In the genomic region with DNA sequence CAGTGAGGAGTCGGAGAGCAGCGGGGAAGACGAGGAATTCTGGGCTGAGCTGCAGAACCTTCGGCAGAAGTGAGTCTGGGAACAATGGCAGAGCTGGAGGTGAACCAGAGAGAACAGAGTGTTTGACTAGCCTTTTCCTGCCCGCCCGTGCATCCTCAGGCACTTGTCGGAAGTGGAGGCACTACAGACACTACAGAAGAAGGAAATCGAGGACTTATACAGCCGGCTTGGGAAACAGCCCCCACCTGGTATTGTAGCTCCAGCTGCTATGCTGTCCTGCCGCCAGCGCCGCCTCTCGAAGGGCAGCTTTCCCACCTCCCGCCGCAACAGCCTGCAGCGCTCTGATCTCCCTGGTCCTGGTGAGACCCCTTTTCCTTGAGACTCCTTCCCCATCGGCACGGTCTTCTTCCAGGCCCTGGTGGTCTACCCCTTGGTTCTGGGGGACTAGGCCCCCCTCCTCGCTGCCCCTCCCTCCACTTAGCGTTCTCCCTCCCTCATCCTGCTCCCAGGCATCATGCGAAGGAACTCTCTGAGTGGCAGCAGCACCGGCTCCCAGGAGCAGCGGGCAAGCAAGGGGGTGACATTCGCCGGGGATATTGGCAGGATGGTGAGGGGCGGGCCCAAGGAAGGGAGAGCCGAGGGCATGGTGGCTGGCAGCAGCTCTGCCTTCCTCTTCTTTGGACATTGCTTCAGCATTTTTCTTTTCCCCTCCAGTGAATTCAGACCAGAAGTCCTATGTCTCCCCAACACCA, we compare ENCODE assay signal across 10 mouse cellular contexts. TPM values are rescaled to one million over a fixed set of nuclear protein-coding genes. Genes with fewer than 3 reads are reported as not detected.
DNase-seq lines count a peak whose midpoint lies in the region; ATAC-seq and TF ChIP-seq lines count a peak whose summit lies in the region.
"Had no signal": no experiment of that assay in that cellular context is flagged by ENCODE, and none has a peak within 500 bp of the region (broad histone marks: within the 10 kb centered on the region; RNA-seq: fewer than 3 reads in every experiment).

No protein-coding gene starts in this region.

- DNase-seq in forebrain, embryonic 10.5 days (ENCODE audit: extremely low spot score, low spot score) = no peak
- DNase-seq in midbrain, embryonic 10.5 days (ENCODE audit: low spot score) = peak; percentile 20
- DNase-seq in midbrain, postnatal 0 days (ENCODE audit: low spot score) = no peak
- DNase-seq in limb, embryonic 11.5 days (ENCODE audit: low spot score) = no peak
- no peak for DNase-seq in thymus, postnatal 25 days
- DNase-seq in ovary, postnatal 36 days (ENCODE audit: low spot score) = no peak
- no peak for DNase-seq in T-cell, adult 2 months (ENCODE audit: low spot score)
- DNase-seq: B cell, adult 2 months had no signal

- no peak for ATAC-seq in forebrain, embryonic 16.5 days
- no peak for ATAC-seq in midbrain, postnatal 0 days (ENCODE audit: low FRiP score)
- no peak for ATAC-seq in limb, embryonic 11.5 days (ENCODE audit: insufficient number of reproducible peaks, low FRiP score, low TSS enrichment, low read depth)

- 29% methylated on average over 27 of the region's 27 CpGs for WGBS in forebrain, embryonic 10.5 days
- WGBS in forebrain, embryonic 16.5 days = 23% methylated on average over 27 of the region's 27 CpGs
- WGBS in midbrain, embryonic 10.5 days = 29% methylated on average over 27 of the region's 27 CpGs
- 21% methylated on average over 27 of the region's 27 CpGs for WGBS in midbrain, postnatal 0 days
- WGBS in limb, embryonic 11.5 days = 29% methylated on average over 27 of the region's 27 CpGs

- no peak overlapping the region for H3K4me2 ChIP-seq in forebrain, embryonic 16.5 days (ENCODE audit: low read length)
- no peak overlapping the region for H3K4me2 ChIP-seq in midbrain, postnatal 0 days (ENCODE audit: low read depth, low read length, poor library complexity, severe bottlenecking)
- H3K4me2 ChIP-seq in limb, embryonic 11.5 days (ENCODE audit: low read depth, severe bottlenecking) = peak overlapping the region; percentile 17; the same call in 1 of the 2 replicates

- no peak overlapping the region for H3K9ac ChIP-seq in forebrain, embryonic 16.5 days (replicated peaks; ENCODE audit: low read depth, low read length)
- H3K9ac ChIP-seq in midbrain, postnatal 0 days (replicated peaks; ENCODE audit: low read length, poor library complexity, severe bottlenecking) = no peak overlapping the region
- no peak overlapping the region for H3K9ac ChIP-seq in limb, embryonic 11.5 days (ENCODE audit: low read length)

- 0 out of 2 replicates have a peak overlapping the region, but pooled peaks have one; percentile 35 for H3K27ac ChIP-seq in forebrain, embryonic 10.5 days
- no peak overlapping the region for H3K27ac ChIP-seq in forebrain, embryonic 16.5 days (ENCODE audit: low read length)
- peak overlapping the region; percentile 33 for H3K27ac ChIP-seq in midbrain, embryonic 10.5 days (replicated peaks)
- no peak overlapping the region for H3K27ac ChIP-seq in midbrain, postnatal 0 days (ENCODE audit: low read depth, low read length)
- no peak overlapping the region for H3K27ac ChIP-seq in limb, embryonic 11.5 days (replicated peaks; ENCODE audit: low read depth, low read length)
- H3K27ac ChIP-seq: macrophage had no signal

- H3K27me3 ChIP-seq in forebrain, embryonic 10.5 days (ENCODE audit: poor library complexity, severe bottlenecking) = peaks cover 54% of the 10 kb centered on the region
- H3K27me3 ChIP-seq in forebrain, embryonic 16.5 days (replicated peaks; ENCODE audit: control insufficient read depth, insufficient read depth, low read length) = no peaks in the 10 kb centered on the region
- peaks cover 43% of the 10 kb centered on the region for H3K27me3 ChIP-seq in midbrain, embryonic 10.5 days (ENCODE audit: low read depth, poor library complexity, severe bottlenecking)
- no peaks in the 10 kb centered on the region for H3K27me3 ChIP-seq in midbrain, postnatal 0 days (ENCODE audit: insufficient read depth, low read length)
- peaks cover 5% of the 10 kb centered on the region; the same call in 1 of the 2 replicates for H3K27me3 ChIP-seq in limb, embryonic 11.5 days (ENCODE audit: control insufficient read depth, insufficient read depth, low read length)

- peaks cover 18% of the 10 kb centered on the region for H3K36me3 ChIP-seq in forebrain, embryonic 10.5 days (replicated peaks)
- no peaks in the 10 kb centered on the region for H3K36me3 ChIP-seq in forebrain, embryonic 16.5 days (ENCODE audit: control insufficient read depth, insufficient read depth)
- H3K36me3 ChIP-seq in midbrain, embryonic 10.5 days = peaks cover 16% of the 10 kb centered on the region
- H3K36me3 ChIP-seq in midbrain, postnatal 0 days (ENCODE audit: insufficient read depth, low read length) = no peaks in the 10 kb centered on the region
- peaks cover 2% of the 10 kb centered on the region; the same call in 1 of the 2 replicates for H3K36me3 ChIP-seq in limb, embryonic 11.5 days (ENCODE audit: control insufficient read depth, insufficient read depth, low read length)

- H3K4me3 ChIP-seq in forebrain, embryonic 10.5 days = peak overlapping the region; percentile 89
- no peak overlapping the region for H3K4me3 ChIP-seq in forebrain, embryonic 16.5 days (replicated peaks; ENCODE audit: low read length)
- peak overlapping the region; percentile 88 for H3K4me3 ChIP-seq in midbrain, embryonic 10.5 days
- H3K4me3 ChIP-seq in midbrain, postnatal 0 days (ENCODE audit: low read depth, low read length) = no peak overlapping the region
- peak overlapping the region; percentile 3; the same call in 1 of the 2 replicates for H3K4me3 ChIP-seq in limb, embryonic 11.5 days (ENCODE audit: low read depth, low read length)

- no peaks in the 10 kb centered on the region for H3K9me3 ChIP-seq in forebrain, embryonic 10.5 days
- H3K9me3 ChIP-seq in forebrain, embryonic 16.5 days (ENCODE audit: control insufficient read depth, low read length) = no peaks in the 10 kb centered on the region
- no peaks in the 10 kb centered on the region for H3K9me3 ChIP-seq in midbrain, embryonic 10.5 days (replicated peaks)
- no peaks in the 10 kb centered on the region for H3K9me3 ChIP-seq in midbrain, postnatal 0 days (ENCODE audit: low read length)
- no peaks in the 10 kb centered on the region for H3K9me3 ChIP-seq in limb, embryonic 11.5 days (ENCODE audit: control insufficient read depth, low read length)

- TF ChIP-seq CTCF in midbrain, postnatal 0 days (IDR thresholded peaks at IDR 0.05) = no peak

- peaks cover 36% of the 10 kb centered on the region for H3K4me1 ChIP-seq in forebrain, embryonic 10.5 days
- H3K4me1 ChIP-seq in forebrain, embryonic 16.5 days (replicated peaks; ENCODE audit: control insufficient read depth, insufficient read depth, low read length) = peaks cover 24% of the 10 kb centered on the region
- H3K4me1 ChIP-seq in midbrain, embryonic 10.5 days = peaks cover 38% of the 10 kb centered on the region
- peaks cover 16% of the 10 kb centered on the region; the same call in 1 of the 2 replicates for H3K4me1 ChIP-seq in midbrain, postnatal 0 days (ENCODE audit: insufficient read depth, low read length)
- H3K4me1 ChIP-seq in limb, embryonic 11.5 days (ENCODE audit: control insufficient read depth, insufficient read depth, low read length) = peaks cover 12% of the 10 kb centered on the region

RNA-seq across cellular contexts. Expression of gene Cntd1, which starts 2.3 kb away (rescaled TPM):
- 0.77 and 1.0 TPM in 2 replicates for polyA plus RNA-seq in forebrain, embryonic 10.5 days (2016; fragmentation: Nextera tagmentation; extraction: Ambion mirVana)
- polyA plus RNA-seq in forebrain, embryonic 16.5 days (2015; fragmentation: Nextera tagmentation; extraction: Ambion mirVana) = 0.91 TPM in 2 replicates
- polyA plus RNA-seq in midbrain, embryonic 10.5 days (2016; fragmentation: Nextera tagmentation; extraction: Ambion mirVana) = 1.6 and 1.8 TPM in 2 replicates
- total RNA-seq in midbrain, postnatal 0 days (2014; rRNA removed) = not detected in 2 replicates
- polyA plus RNA-seq in midbrain, postnatal 0 days (2015; fragmentation: Nextera tagmentation; extraction: Ambion mirVana) = 0.25 and 0.42 TPM in 2 replicates
- 1.3 and 1.8 TPM in 2 replicates for polyA plus RNA-seq in limb, embryonic 11.5 days (2014; fragmentation: Nextera tagmentation; extraction: Ambion mirVana)

RNA-seq across cellular contexts. Expression of gene Coa3, which starts 2.4 kb away (rescaled TPM):
- 186 and 194 TPM in 2 replicates for polyA plus RNA-seq in forebrain, embryonic 10.5 days (2016; fragmentation: Nextera tagmentation; extraction: Ambion mirVana)
- 191 and 197 TPM in 2 replicates for polyA plus RNA-seq in forebrain, embryonic 16.5 days (2015; fragmentation: Nextera tagmentation; extraction: Ambion mirVana)
- polyA plus RNA-seq in midbrain, embryonic 10.5 days (2016; fragmentation: Nextera tagmentation; extraction: Ambion mirVana) = 223 and 228 TPM in 2 replicates
- 136 and 168 TPM in 2 replicates for total RNA-seq in midbrain, postnatal 0 days (2014; rRNA removed)
- polyA plus RNA-seq in midbrain, postnatal 0 days (2015; fragmentation: Nextera tagmentation; extraction: Ambion mirVana) = 204 and 229 TPM in 2 replicates
- polyA plus RNA-seq in limb, embryonic 11.5 days (2014; fragmentation: Nextera tagmentation; extraction: Ambion mirVana) = 191 and 204 TPM in 2 replicates

RNA-seq across cellular contexts. Expression of gene Wnk4, which starts 16.1 kb away (rescaled TPM):
- 5.4 and 6.4 TPM in 2 replicates for polyA plus RNA-seq in forebrain, embryonic 10.5 days (2016; fragmentation: Nextera tagmentation; extraction: Ambion mirVana)
- 5.8 and 6.2 TPM in 2 replicates for polyA plus RNA-seq in forebrain, embryonic 16.5 days (2015; fragmentation: Nextera tagmentation; extraction: Ambion mirVana)
- polyA plus RNA-seq in midbrain, embryonic 10.5 days (2016; fragmentation: Nextera tagmentation; extraction: Ambion mirVana) = 5.4 and 8.0 TPM in 2 replicates
- total RNA-seq in midbrain, postnatal 0 days (2014; rRNA removed) = 4.2 and 8.1 TPM in 2 replicates
- 7.5 and 9.2 TPM in 2 replicates for polyA plus RNA-seq in midbrain, postnatal 0 days (2015; fragmentation: Nextera tagmentation; extraction: Ambion mirVana)
- 7.0 and 8.1 TPM in 2 replicates for polyA plus RNA-seq in limb, embryonic 11.5 days (2014; fragmentation: Nextera tagmentation; extraction: Ambion mirVana)
- polyA plus RNA-seq: macrophage had no signal

RNA-seq across cellular contexts. Expression of gene Vps25, which starts 23.0 kb away (rescaled TPM):
- polyA plus RNA-seq in forebrain, embryonic 10.5 days (2016; fragmentation: Nextera tagmentation; extraction: Ambion mirVana) = 128 and 129 TPM in 2 replicates
- 91.1 and 93.3 TPM in 2 replicates for polyA plus RNA-seq in forebrain, embryonic 16.5 days (2015; fragmentation: Nextera tagmentation; extraction: Ambion mirVana)
- 137 and 143 TPM in 2 replicates for polyA plus RNA-seq in midbrain, embryonic 10.5 days (2016; fragmentation: Nextera tagmentation; extraction: Ambion mirVana)
- 77.3 and 82.3 TPM in 2 replicates for total RNA-seq in midbrain, postnatal 0 days (2014; rRNA removed)
- polyA plus RNA-seq in midbrain, postnatal 0 days (2015; fragmentation: Nextera tagmentation; extraction: Ambion mirVana) = 130 and 144 TPM in 2 replicates
- 111 and 120 TPM in 2 replicates for polyA plus RNA-seq in limb, embryonic 11.5 days (2014; fragmentation: Nextera tagmentation; extraction: Ambion mirVana)

RNA-seq across cellular contexts. Expression of gene Becn1, which starts 25.6 kb away (rescaled TPM):
- polyA plus RNA-seq in forebrain, embryonic 10.5 days (2016; fragmentation: Nextera tagmentation; extraction: Ambion mirVana) = 144 and 154 TPM in 2 replicates
- polyA plus RNA-seq in forebrain, embryonic 16.5 days (2015; fragmentation: Nextera tagmentation; extraction: Ambion mirVana) = 191 and 203 TPM in 2 replicates
- polyA plus RNA-seq in midbrain, embryonic 10.5 days (2016; fragmentation: Nextera tagmentation; extraction: Ambion mirVana) = 152 and 162 TPM in 2 replicates
- total RNA-seq in midbrain, postnatal 0 days (2014; rRNA removed) = 94.4 and 209 TPM in 2 replicates
- polyA plus RNA-seq in midbrain, postnatal 0 days (2015; fragmentation: Nextera tagmentation; extraction: Ambion mirVana) = 145 and 150 TPM in 2 replicates
- polyA plus RNA-seq in limb, embryonic 11.5 days (2014; fragmentation: Nextera tagmentation; extraction: Ambion mirVana) = 135 and 139 TPM in 2 replicates

Comparison
In these comparisons a context has a peak if more than half of its experiments do, and no peak if none do; other contexts are left out.
1. H3K27ac ChIP-seq: peak in forebrain, embryonic 10.5 days (single experiment) and midbrain, embryonic 10.5 days (single experiment); none in forebrain, embryonic 16.5 days (single experiment), midbrain, postnatal 0 days (single experiment) and limb, embryonic 11.5 days (single experiment).
2. H3K4me3 ChIP-seq: peak in forebrain, embryonic 10.5 days (single experiment), midbrain, embryonic 10.5 days (single experiment) and limb, embryonic 11.5 days (single experiment); none in forebrain, embryonic 16.5 days (single experiment) and midbrain, postnatal 0 days (single experiment).